Mouse (Mus musculus): ENCODE data around the gene Arhgef28. TPM values are rescaled to one million over a fixed set of nuclear protein-coding genes. Genes with fewer than 3 reads are reported as not detected.

Gene Arhgef28
- polyA plus RNA-seq, 1 experiment: 0.42 TPM

- Histone ChIP-seq H3K27ac (ENCODE audit: insufficient read depth, low read length) (no peak overlapping the region), H3K36me3 (ENCODE audit: control insufficient read depth, insufficient read depth, low read length) (no peaks in the 10 kb centered on the region), H3K4me3 (ENCODE audit: extremely low read depth, insufficient read depth, insufficient read length) (no peak overlapping the region), H3K4me1 (ENCODE audit: control insufficient read depth, insufficient read depth, insufficient read length) (no peaks in the 10 kb centered on the region), H3K27me3 (ENCODE audit: control insufficient read depth, insufficient read depth, low read length) (no peaks in the 10 kb centered on the region)
- TF ChIP-seq POLR2A (IDR thresholded peaks at IDR 0.05; ENCODE audit: low read depth, low read length) (no peak), CTCF (IDR thresholded peaks at IDR 0.05; ENCODE audit: extremely low read depth, insufficient read depth, insufficient read length, insufficient replicate concordance) (no peak)
- 90% methylated on average over 12 of the region's 12 CpGs for WGBS
- DNase-seq (ENCODE audit: low read depth in 1 of 2, low spot score in 2 of 2): no peak
These were observed 113.8 kb downstream of the Arhgef28 start for GRCm38 (mm10) chr13:98092354-98093002.

- WGBS: 79% methylated on average over 4 of the region's 4 CpGs
- Histone ChIP-seq H3K4me3 (ENCODE audit: extremely low read depth, insufficient read depth, insufficient read length) (no peak overlapping the region), H3K27ac (ENCODE audit: insufficient read depth, low read length) (no peak overlapping the region), H3K36me3 (ENCODE audit: control insufficient read depth, insufficient read depth, low read length) (no peaks in the 10 kb centered on the region), H3K4me1 (ENCODE audit: control insufficient read depth, insufficient read depth, insufficient read length) (no peaks in the 10 kb centered on the region), H3K27me3 (ENCODE audit: control insufficient read depth, insufficient read depth, low read length) (no peaks in the 10 kb centered on the region)
- no peak for DNase-seq (ENCODE audit: low read depth in 1 of 2, low spot score in 2 of 2)
- TF ChIP-seq CTCF (IDR thresholded peaks at IDR 0.05; ENCODE audit: extremely low read depth, insufficient read depth, insufficient read length, insufficient replicate concordance): no peak
- TF ChIP-seq POLR2A (IDR thresholded peaks at IDR 0.05; ENCODE audit: low read depth, low read length): no peak
These were observed 126.6 kb downstream of the Arhgef28 start for GRCm38 (mm10) chr13:98079640-98080039.

GRCm38 (mm10) chr13:98078251-98078650, 128.0 kb downstream of the Arhgef28 start:
- Histone ChIP-seq H3K36me3 (ENCODE audit: control insufficient read depth, insufficient read depth, low read length) (no peaks in the 10 kb centered on the region), H3K4me3 (ENCODE audit: extremely low read depth, insufficient read depth, insufficient read length) (no peak overlapping the region), H3K27ac (ENCODE audit: insufficient read depth, low read length) (no peak overlapping the region), H3K4me1 (ENCODE audit: control insufficient read depth, insufficient read depth, insufficient read length) (no peaks in the 10 kb centered on the region), H3K27me3 (ENCODE audit: control insufficient read depth, insufficient read depth, low read length) (no peaks in the 10 kb centered on the region)
- no peak for DNase-seq (ENCODE audit: low read depth in 1 of 2, low spot score in 2 of 2)
- no peak for TF ChIP-seq CTCF (IDR thresholded peaks at IDR 0.05; ENCODE audit: extremely low read depth, insufficient read depth, insufficient read length, insufficient replicate concordance)
- no peak for TF ChIP-seq POLR2A (IDR thresholded peaks at IDR 0.05; ENCODE audit: low read depth, low read length)
- WGBS: 86% methylated on average over 5 of the region's 5 CpGs

GRCm38 (mm10) chr13:98077216-98077615, 129.0 kb downstream of the Arhgef28 start:
- no peaks in the 10 kb centered on the region for H3K36me3 ChIP-seq (ENCODE audit: control insufficient read depth, insufficient read depth, low read length)
- 90% methylated on average over 12 of the region's 12 CpGs for WGBS
- no peaks in the 10 kb centered on the region for H3K27me3 ChIP-seq (ENCODE audit: control insufficient read depth, insufficient read depth, low read length)
- no peak for DNase-seq (ENCODE audit: low read depth in 1 of 2, low spot score in 2 of 2)
- no peaks in the 10 kb centered on the region for H3K4me1 ChIP-seq (ENCODE audit: control insufficient read depth, insufficient read depth, insufficient read length)
- H3K27ac ChIP-seq (ENCODE audit: insufficient read depth, low read length): no peak overlapping the region
- TF ChIP-seq POLR2A (IDR thresholded peaks at IDR 0.05; ENCODE audit: low read depth, low read length) (no peak), CTCF (IDR thresholded peaks at IDR 0.05; ENCODE audit: extremely low read depth, insufficient read depth, insufficient read length, insufficient replicate concordance) (no peak)
- no peak overlapping the region for H3K4me3 ChIP-seq (ENCODE audit: extremely low read depth, insufficient read depth, insufficient read length)

GRCm38 (mm10) chr13:98074871-98075270, 131.4 kb downstream of the Arhgef28 start:
- no peaks in the 10 kb centered on the region for H3K36me3 ChIP-seq (ENCODE audit: control insufficient read depth, insufficient read depth, low read length)
- no peaks in the 10 kb centered on the region for H3K27me3 ChIP-seq (ENCODE audit: control insufficient read depth, insufficient read depth, low read length)
- no peaks in the 10 kb centered on the region for H3K4me1 ChIP-seq (ENCODE audit: control insufficient read depth, insufficient read depth, insufficient read length)
- H3K27ac ChIP-seq (ENCODE audit: insufficient read depth, low read length): no peak overlapping the region
- DNase-seq (ENCODE audit: low read depth in 1 of 2, low spot score in 2 of 2): no peak
- no peak overlapping the region for H3K4me3 ChIP-seq (ENCODE audit: extremely low read depth, insufficient read depth, insufficient read length)
- WGBS: 85% methylated on average over 11 of the region's 11 CpGs
- TF ChIP-seq CTCF (IDR thresholded peaks at IDR 0.05; ENCODE audit: extremely low read depth, insufficient read depth, insufficient read length, insufficient replicate concordance) (no peak), POLR2A (IDR thresholded peaks at IDR 0.05; ENCODE audit: low read depth, low read length) (no peak)

- WGBS: 85% methylated on average over 4 of the region's 4 CpGs
- TF ChIP-seq POLR2A (IDR thresholded peaks at IDR 0.05; ENCODE audit: low read depth, low read length) (no peak), CTCF (IDR thresholded peaks at IDR 0.05; ENCODE audit: extremely low read depth, insufficient read depth, insufficient read length, insufficient replicate concordance) (no peak)
These were observed 133.0 kb downstream of the Arhgef28 start for GRCm38 (mm10) chr13:98073190-98073589.

GRCm38 (mm10) chr13:98070458-98070857, 135.8 kb downstream of the Arhgef28 start:
- DNase-seq (ENCODE audit: low read depth in 1 of 2, low spot score in 2 of 2): no peak
- Histone ChIP-seq H3K4me3 (ENCODE audit: extremely low read depth, insufficient read depth, insufficient read length) (no peak overlapping the region), H3K36me3 (ENCODE audit: control insufficient read depth, insufficient read depth, low read length) (no peaks in the 10 kb centered on the region), H3K27me3 (ENCODE audit: control insufficient read depth, insufficient read depth, low read length) (no peaks in the 10 kb centered on the region), H3K27ac (ENCODE audit: insufficient read depth, low read length) (no peak overlapping the region), H3K4me1 (ENCODE audit: control insufficient read depth, insufficient read depth, insufficient read length) (no peaks in the 10 kb centered on the region)
- TF ChIP-seq POLR2A (IDR thresholded peaks at IDR 0.05; ENCODE audit: low read depth, low read length) (no peak), CTCF (IDR thresholded peaks at IDR 0.05; ENCODE audit: extremely low read depth, insufficient read depth, insufficient read length, insufficient replicate concordance) (no peak)
- WGBS: 68% methylated on average over 6 of the region's 6 CpGs

More at GRCm38 (mm10) chr13:98073190-98073589, 133.0 kb downstream of the Arhgef28 start:
- H3K27me3 ChIP-seq (ENCODE audit: control insufficient read depth, insufficient read depth, low read length): no peaks in the 10 kb centered on the region
- no peaks in the 10 kb centered on the region for H3K36me3 ChIP-seq (ENCODE audit: control insufficient read depth, insufficient read depth, low read length)
- H3K4me3 ChIP-seq (ENCODE audit: extremely low read depth, insufficient read depth, insufficient read length): no peak overlapping the region
- no peaks in the 10 kb centered on the region for H3K4me1 ChIP-seq (ENCODE audit: control insufficient read depth, insufficient read depth, insufficient read length)
- H3K27ac ChIP-seq (ENCODE audit: insufficient read depth, low read length): no peak overlapping the region
- no peak for DNase-seq (ENCODE audit: low read depth in 1 of 2, low spot score in 2 of 2)
